Mouse (Mus musculus): ENCODE measurements at regions not wholly inside any gene's neighbourhood (a gene's known extent, or its start where the extent isn't known, plus 50 kb on each side); places are given as distances from the start of the nearest gene placed in this dataset.

DNA sequence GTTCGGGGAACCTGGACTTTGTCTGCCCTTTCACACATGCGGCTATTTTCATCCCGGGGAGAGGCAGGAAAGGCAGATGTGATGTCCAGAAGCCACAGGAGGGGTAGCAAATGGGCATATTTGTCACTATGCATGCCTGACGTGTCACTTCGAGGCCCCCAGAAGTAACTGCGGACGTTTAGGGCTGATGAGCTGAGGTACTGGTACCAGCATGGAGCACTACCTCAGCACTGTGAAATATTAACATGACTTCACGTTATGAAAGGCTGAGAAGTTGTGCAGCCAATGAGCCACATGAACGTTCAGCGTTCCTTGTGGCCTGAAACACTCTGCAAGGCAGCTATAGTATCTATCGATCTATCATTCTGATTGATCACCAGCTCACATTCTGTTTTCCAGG lies 255.1 kb downstream of the Zfp704 start:
- no peak for TF ChIP-seq CTCF (IDR thresholded peaks at IDR 0.05; ENCODE audit: low read depth)
- TF ChIP-seq EP300 (IDR thresholded peaks at IDR 0.05; ENCODE audit: low read depth): no peak
- no peak overlapping the region for H3K4me2 ChIP-seq (ENCODE audit: low read depth, low read length)
- DNase-seq: no peak

DNA sequence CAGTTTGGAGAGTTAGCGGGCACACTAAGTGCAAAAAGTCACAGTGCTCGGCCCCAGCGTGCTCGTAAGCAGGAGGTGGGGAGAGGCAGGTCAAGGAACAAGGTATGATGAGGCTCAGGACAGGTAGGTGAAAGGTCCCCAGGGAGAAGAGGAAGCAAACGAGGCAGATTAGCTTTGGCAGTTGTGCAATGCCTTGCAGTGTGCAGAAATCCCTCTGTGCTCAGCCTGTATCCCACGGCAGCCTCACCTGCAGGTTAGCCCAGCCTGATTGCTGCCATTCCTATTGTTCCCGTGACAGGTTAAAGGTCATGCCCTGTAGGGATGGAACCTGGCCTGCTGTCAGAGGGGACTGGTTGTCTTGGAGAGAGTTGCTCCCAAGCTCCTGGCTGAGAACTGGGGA lies 257.6 kb downstream of the Zfp704 start:
- no peak overlapping the region for H3K27ac ChIP-seq (ENCODE audit: low read depth)
- no peak overlapping the region for H3K9ac ChIP-seq (replicated peaks)
- no peak for TF ChIP-seq EP300 (IDR thresholded peaks at IDR 0.05; ENCODE audit: low read depth)
- no peak for TF ChIP-seq CTCF (IDR thresholded peaks at IDR 0.05; ENCODE audit: low read depth)
- H3K36me3 ChIP-seq (replicated peaks; ENCODE audit: insufficient read depth, low read length): no peaks in the 10 kb centered on the region
- ATAC-seq: peak; percentile 36; the same call in 1 of the 2 replicates
- DNase-seq: no peak
- no peak overlapping the region for H3K4me3 ChIP-seq (ENCODE audit: low read depth, low read length)
- H3K4me1 ChIP-seq (ENCODE audit: insufficient read depth): no peaks in the 10 kb centered on the region
- H3K4me2 ChIP-seq (ENCODE audit: low read depth, low read length): no peak overlapping the region
- H3K9me3 ChIP-seq (ENCODE audit: low read length): no peaks in the 10 kb centered on the region
- 40% methylated on average over 7 of the region's 7 CpGs for WGBS (ENCODE audit: insufficient replicate concordance)
- H3K27me3 ChIP-seq (ENCODE audit: insufficient read depth, low read length): peaks cover 13% of the 10 kb centered on the region

More for the DNA sequence above, 255.1 kb downstream of the Zfp704 start:
- H3K9me3 ChIP-seq (ENCODE audit: low read length): no peaks in the 10 kb centered on the region
- no peaks in the 10 kb centered on the region for H3K36me3 ChIP-seq (replicated peaks; ENCODE audit: insufficient read depth, low read length)
- no peak overlapping the region for H3K4me3 ChIP-seq (ENCODE audit: low read depth, low read length)
- whole genome bisulfite sequencing (ENCODE audit: insufficient replicate concordance): 72% methylated on average over 11 of the region's 11 CpGs
- H3K9ac ChIP-seq (replicated peaks): no peak overlapping the region
- H3K4me1 ChIP-seq (ENCODE audit: insufficient read depth): no peaks in the 10 kb centered on the region
- H3K27me3 ChIP-seq (ENCODE audit: insufficient read depth, low read length): no peaks in the 10 kb centered on the region
- ATAC-seq: no peak
- no peak overlapping the region for H3K27ac ChIP-seq (ENCODE audit: low read depth)

DNA sequence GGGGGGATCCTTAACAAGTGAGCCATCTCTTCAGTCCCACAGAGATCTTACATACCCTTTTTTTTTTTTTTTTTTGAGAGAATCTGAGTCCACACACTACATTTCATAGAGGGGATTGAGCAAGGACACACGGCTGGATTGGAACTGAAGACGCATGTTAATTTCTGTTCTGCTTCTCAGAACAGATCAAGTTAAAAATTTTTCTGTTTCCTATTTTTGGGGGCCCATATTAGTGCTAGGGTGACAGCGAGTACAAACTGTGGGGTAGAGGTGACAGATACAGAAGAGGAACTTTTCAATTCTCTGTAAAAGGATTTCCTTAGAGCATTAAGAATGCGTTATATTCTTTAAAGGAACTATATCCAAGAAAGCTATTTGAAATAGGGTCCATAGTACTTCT lies 260.1 kb downstream of the Zfp704 start:
- Histone ChIP-seq H3K4me3 (ENCODE audit: low read depth, low read length) (no peak overlapping the region), H3K36me3 (replicated peaks; ENCODE audit: insufficient read depth, low read length) (no peaks in the 10 kb centered on the region), H3K27me3 (ENCODE audit: insufficient read depth, low read length) (peaks cover 13% of the 10 kb centered on the region), H3K27ac (ENCODE audit: low read depth) (no peak overlapping the region), H3K4me1 (ENCODE audit: insufficient read depth) (no peaks in the 10 kb centered on the region), H3K9me3 (ENCODE audit: low read length) (no peaks in the 10 kb centered on the region), H3K9ac (replicated peaks) (no peak overlapping the region), H3K4me2 (ENCODE audit: low read depth, low read length) (no peak overlapping the region)
- TF ChIP-seq EP300 (IDR thresholded peaks at IDR 0.05; ENCODE audit: low read depth) (no peak), CTCF (IDR thresholded peaks at IDR 0.05; ENCODE audit: low read depth) (no peak)
- no peak for DNase-seq
- WGBS (ENCODE audit: insufficient replicate concordance): 44% methylated on average over 4 of the region's 4 CpGs
- no peak for ATAC-seq

DNA sequence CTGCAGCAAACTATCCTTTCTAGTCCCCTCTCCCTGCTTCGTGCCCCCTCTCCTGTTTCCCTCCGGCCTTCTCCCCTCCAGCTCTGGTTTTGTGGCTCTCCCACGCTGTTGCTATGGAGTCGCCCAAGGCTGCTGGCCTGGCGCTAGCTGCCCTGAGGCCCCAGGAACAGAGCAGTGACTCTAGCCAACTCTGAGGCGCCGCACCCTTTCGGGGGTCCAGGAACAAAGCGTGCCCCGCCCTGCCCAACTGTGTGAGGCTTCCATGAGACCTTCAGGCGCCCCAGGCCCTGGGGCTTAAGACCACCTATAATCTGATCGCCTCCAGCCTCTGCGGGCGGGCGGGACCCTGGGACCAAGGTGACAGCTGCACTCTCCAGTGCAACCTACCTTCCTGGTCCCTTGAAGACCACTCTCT lies 262.4 kb downstream of the Zfp704 start:
- ATAC-seq (no peak), DNase-seq (peak; percentile 22)
- Histone ChIP-seq H3K9me3 (ENCODE audit: low read length) (no peaks in the 10 kb centered on the region), H3K36me3 (replicated peaks; ENCODE audit: insufficient read depth, low read length) (no peaks in the 10 kb centered on the region), H3K27ac (ENCODE audit: low read depth) (no peak overlapping the region), H3K4me3 (ENCODE audit: low read depth, low read length) (peak overlapping the region; percentile 45), H3K4me1 (ENCODE audit: insufficient read depth) (no peaks in the 10 kb centered on the region), H3K9ac (replicated peaks) (no peak overlapping the region), H3K27me3 (ENCODE audit: insufficient read depth, low read length) (peaks cover 13% of the 10 kb centered on the region), H3K4me2 (ENCODE audit: low read depth, low read length) (peak overlapping the region; percentile 77)
- WGBS (ENCODE audit: insufficient replicate concordance): 6% methylated on average over 15 of the region's 15 CpGs
- TF ChIP-seq EP300 (IDR thresholded peaks at IDR 0.05; ENCODE audit: low read depth): no peak
- TF ChIP-seq CTCF (IDR thresholded peaks at IDR 0.05; ENCODE audit: low read depth): no peak

DNA sequence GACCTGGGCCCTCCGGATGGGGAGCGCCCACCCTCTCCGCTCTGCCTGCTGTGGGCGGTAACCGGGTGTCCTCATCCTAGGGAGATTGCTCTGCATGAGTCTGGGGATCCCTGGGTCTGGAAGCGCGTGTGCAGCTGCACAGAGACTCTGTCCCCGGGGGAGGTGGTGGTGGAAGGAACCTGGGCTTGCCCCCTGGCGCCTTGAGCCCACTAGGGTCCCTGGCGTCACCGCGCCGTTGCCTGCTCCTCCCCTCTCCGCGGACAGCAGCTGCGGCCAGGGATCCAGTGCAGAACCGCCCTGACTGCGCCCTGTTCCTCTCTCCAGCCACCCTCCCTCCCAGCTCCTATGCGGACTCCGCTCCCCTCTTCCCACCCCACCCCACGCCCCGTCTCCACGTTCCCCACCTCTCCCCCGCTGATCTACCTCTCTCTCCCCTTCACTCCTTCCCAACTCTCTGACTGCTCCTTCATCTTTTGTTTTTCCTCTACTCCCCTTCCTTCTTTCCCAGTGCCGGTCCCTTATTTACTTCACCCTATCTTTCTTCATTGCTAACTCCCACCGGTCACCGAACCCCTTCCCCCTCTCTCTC lies 262.9 kb downstream of the Zfp704 start:
- ATAC-seq (0 out of 2 replicates have a peak, but pooled peaks have one; percentile 36), DNase-seq (peak; percentile 31)
- WGBS (ENCODE audit: insufficient replicate concordance): 1% methylated on average over 23 of the region's 27 CpGs
- no peak overlapping the region for H3K9ac ChIP-seq (replicated peaks)
- no peaks in the 10 kb centered on the region for H3K36me3 ChIP-seq (replicated peaks; ENCODE audit: insufficient read depth, low read length)
- H3K27me3 ChIP-seq (ENCODE audit: insufficient read depth, low read length): peaks cover 13% of the 10 kb centered on the region
- peak overlapping the region; percentile 45 for H3K4me3 ChIP-seq (ENCODE audit: low read depth, low read length)
- H3K4me1 ChIP-seq (ENCODE audit: insufficient read depth): no peaks in the 10 kb centered on the region
- H3K4me2 ChIP-seq (ENCODE audit: low read depth, low read length): peak overlapping the region; percentile 77
- TF ChIP-seq CTCF (IDR thresholded peaks at IDR 0.05; ENCODE audit: low read depth): no peak
- TF ChIP-seq EP300 (IDR thresholded peaks at IDR 0.05; ENCODE audit: low read depth): no peak
- no peaks in the 10 kb centered on the region for H3K9me3 ChIP-seq (ENCODE audit: low read length)
- H3K27ac ChIP-seq (ENCODE audit: low read depth): no peak overlapping the region

DNA sequence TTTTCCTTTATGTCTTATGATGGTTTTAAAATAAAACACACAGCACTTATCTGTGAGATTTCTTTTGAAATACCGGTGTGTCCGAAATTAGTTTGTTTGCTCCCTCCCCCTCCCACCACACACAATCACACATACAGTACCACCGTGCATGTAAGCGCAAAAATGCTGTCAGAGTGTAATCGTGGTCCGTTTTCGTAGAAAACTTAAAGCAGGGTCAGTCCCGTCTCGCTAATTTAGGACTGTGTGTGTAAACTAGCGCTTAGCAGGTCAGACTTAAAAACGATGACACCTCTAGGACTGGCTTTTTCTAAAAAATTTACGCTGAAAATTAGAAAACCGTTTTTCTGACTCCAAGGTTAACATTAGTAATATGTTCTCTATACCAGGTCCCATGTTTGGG lies 263.5 kb downstream of the Zfp704 start:
- DNase-seq: no peak
- Histone ChIP-seq H3K9me3 (ENCODE audit: low read length) (no peaks in the 10 kb centered on the region), H3K4me1 (ENCODE audit: insufficient read depth) (no peaks in the 10 kb centered on the region), H3K36me3 (replicated peaks; ENCODE audit: insufficient read depth, low read length) (no peaks in the 10 kb centered on the region), H3K27me3 (ENCODE audit: insufficient read depth, low read length) (peaks cover 13% of the 10 kb centered on the region), H3K9ac (replicated peaks) (no peak overlapping the region), H3K27ac (ENCODE audit: low read depth) (no peak overlapping the region), H3K4me3 (ENCODE audit: low read depth, low read length) (peak overlapping the region; percentile 45), H3K4me2 (ENCODE audit: low read depth, low read length) (peak overlapping the region; percentile 77)
- TF ChIP-seq EP300 (IDR thresholded peaks at IDR 0.05; ENCODE audit: low read depth): no peak
- TF ChIP-seq CTCF (IDR thresholded peaks at IDR 0.05; ENCODE audit: low read depth): no peak
- ATAC-seq: no peak
- WGBS (ENCODE audit: insufficient replicate concordance): 5% methylated on average over 13 of the region's 13 CpGs
